Mouse (Mus musculus) heart, embryonic 11.5 days (tissue): Measurements from ENCODE around the gene Usp5. TPM values are rescaled to one million over a fixed set of nuclear protein-coding genes. Genes with fewer than 3 reads are reported as not detected.

Experiments used
- ATAC-seq: fragments of 200-750 bp; cut with Nextera tagmentation; replicated peaks from 2 replicates; pipeline ENCODE4 v1.8.0; 2017; ENCODE audit warnings: moderate library complexity; ENCODE audit not compliant: insufficient number of reproducible peaks, low FRiP score, low TSS enrichment
- H3K27ac ChIP-seq: fragments of 300-500 bp; sonication (generic); 2 replicates; pipeline ENCODE4 v1.5.1; 2014; ENCODE audit warnings: mild to moderate bottlenecking, low read depth, low read length
- H3K27me3 ChIP-seq: fragments of 300-500 bp; sonication (generic); 2 replicates; pipeline ENCODE4 v1.6.1; 2014; ENCODE audit warnings: mild to moderate bottlenecking, low read length, mixed read lengths; ENCODE audit not compliant: control insufficient read depth, insufficient read depth
- H3K36me3 ChIP-seq: fragments of 300-500 bp; sonication (generic); 2 replicates; pipeline ENCODE4 v1.6.1; 2014; ENCODE audit warnings: mild to moderate bottlenecking, low read length, moderate library complexity, mixed read lengths; ENCODE audit not compliant: control insufficient read depth, insufficient read depth
- H3K4me1 ChIP-seq: fragments of 300-500 bp; sonication (generic); 2 replicates; pipeline ENCODE4 v1.6.1; 2014; ENCODE audit warnings: low read length; ENCODE audit not compliant: control insufficient read depth, insufficient read depth
- H3K4me2 ChIP-seq: fragments of 300-500 bp; sonication (generic); 2 replicates; pipeline ENCODE4 v1.6.1; 2014; ENCODE audit warnings: mild to moderate bottlenecking, moderate library complexity
- H3K4me3 ChIP-seq: fragments of 300-500 bp; sonication (generic); 2 replicates; pipeline ENCODE4 v1.5.1; 2014; ENCODE audit warnings: low read depth, low read length
- H3K9ac ChIP-seq: fragments of 300-500 bp; sonication (generic); 2 replicates; pipeline ENCODE4 v1.6.1; 2014; ENCODE audit warnings: mild to moderate bottlenecking, low read depth, low read length, moderate library complexity
- H3K9me3 ChIP-seq: fragments of 300-500 bp; sonication (generic); replicated peaks from 2 replicates; pipeline ENCODE4 v1.6.1; 2016; ENCODE audit warnings: low read length; ENCODE audit not compliant: control insufficient read depth
- WGBS: fragments of 180-500 bp; shearing (Covaris S2); extraction: QIAGEN DNeasy Blood & Tissue Kit; methylation state at CpG from one replicate; pipeline ENCODE4 v1.1.7; 2014; ENCODE audit not compliant: insufficient replicate concordance; 5-methylcytosine and 5-hydroxymethylcytosine counted together
- polyA plus RNA-seq: library from polyadenylated mRNA; unstranded; fragments of >200 nt; fragmentation: Nextera tagmentation; extraction: Ambion mirVana; gene quantifications from 2 replicates; pipeline ENCODE4 v1.2.1, GENCODE M21; 2014

Usp5 gene
- polyA plus RNA-seq, 1 experiment from 2014 or later = 87.3 TPM

GRCm38 (mm10) chr6:124816611-124817010 lies 12.7 kb downstream of the Usp5 start:
- peaks cover 19% of the 10 kb centered on the region for H3K4me1 ChIP-seq
- H3K36me3 ChIP-seq = peaks cover 51% of the 10 kb centered on the region
- no peak overlapping the region for H3K4me2 ChIP-seq
- ATAC-seq = no peak
- H3K9me3 ChIP-seq = no peaks in the 10 kb centered on the region
- WGBS = 92% methylated on average over 4 of the region's 4 CpGs
- no peak overlapping the region for H3K27ac ChIP-seq
- H3K27me3 ChIP-seq = no peaks in the 10 kb centered on the region
- no peak overlapping the region for H3K4me3 ChIP-seq
- no peak overlapping the region for H3K9ac ChIP-seq

- no peak overlapping the region for H3K27ac ChIP-seq
- WGBS = 79% methylated on average over 9 of the region's 9 CpGs
These were observed 14.2 kb downstream of the Usp5 start for GRCm38 (mm10) chr6:124814858-124815774.

GRCm38 (mm10) chr6:124814448-124814847 lies 14.8 kb downstream of the Usp5 start:
- Histone ChIP-seq H3K9ac (no peak overlapping the region; the same call in 1 of the 2 replicates), H3K4me2 (peak overlapping the region; percentile 90), H3K27ac (no peak overlapping the region), H3K4me1 (peaks cover 28% of the 10 kb centered on the region), H3K4me3 (peak overlapping the region; percentile 90), H3K36me3 (peaks cover 40% of the 10 kb centered on the region), H3K27me3 (no peaks in the 10 kb centered on the region), H3K9me3 (no peaks in the 10 kb centered on the region)
- ATAC-seq = 0 out of 2 replicates have a peak, but pooled peaks have one; percentile 16
- 25% methylated on average over 8 of the region's 8 CpGs for WGBS

More at GRCm38 (mm10) chr6:124814858-124815774, 14.2 kb downstream of the Usp5 start:
- H3K4me3 ChIP-seq = no peak overlapping the region
- 0 out of 2 replicates have a peak overlapping the region, but pooled peaks have one; percentile 3 for H3K9ac ChIP-seq
- no peak overlapping the region for H3K4me2 ChIP-seq
- H3K4me1 ChIP-seq = peaks cover 22% of the 10 kb centered on the region
- no peaks in the 10 kb centered on the region for H3K27me3 ChIP-seq
- H3K9me3 ChIP-seq = no peaks in the 10 kb centered on the region
- H3K36me3 ChIP-seq = peaks cover 45% of the 10 kb centered on the region
- no peak for ATAC-seq

GRCm38 (mm10) chr6:124813933-124814332 lies 15.4 kb downstream of the Usp5 start, which contains the start of gene Tpi1:
Gene Tpi1, minus strand, starts transcription at chr6:124814296.
- peak within 1 kb of the TSS; percentile 98 for H3K9ac ChIP-seq
- WGBS = 0% methylated on average over 22 of the region's 22 CpGs
- H3K9me3 ChIP-seq = no peaks in the 10 kb centered on the region
- H3K4me3 ChIP-seq = peak within 1 kb of the TSS; percentile 90
- peak within 1 kb of the TSS; percentile 90 for H3K4me2 ChIP-seq
- peak within 1 kb of the TSS; percentile 98 for H3K27ac ChIP-seq
- H3K4me1 ChIP-seq = peaks cover 28% of the 10 kb centered on the region
- H3K27me3 ChIP-seq = no peaks in the 10 kb centered on the region
- ATAC-seq = peak; percentile 83
- peaks cover 35% of the 10 kb centered on the region for H3K36me3 ChIP-seq

GRCm38 (mm10) chr6:124813496-124813895 lies 15.8 kb downstream of the Usp5 start:
- peaks cover 32% of the 10 kb centered on the region for H3K36me3 ChIP-seq
- H3K9ac ChIP-seq = peak overlapping the region; percentile 98
- peak; percentile 68 for ATAC-seq
- peak overlapping the region; percentile 98 for H3K27ac ChIP-seq
- H3K4me3 ChIP-seq = peak overlapping the region; percentile 90
- H3K4me1 ChIP-seq = peaks cover 28% of the 10 kb centered on the region
- peak overlapping the region; percentile 90 for H3K4me2 ChIP-seq
- WGBS = under 1% methylated on average over 18 of the region's 18 CpGs
- H3K27me3 ChIP-seq = no peaks in the 10 kb centered on the region
- H3K9me3 ChIP-seq = no peaks in the 10 kb centered on the region

- WGBS = 16% methylated on average over 9 of the region's 9 CpGs
- peak overlapping the region; percentile 98 for H3K27ac ChIP-seq
- no peaks in the 10 kb centered on the region for H3K27me3 ChIP-seq
- peaks cover 34% of the 10 kb centered on the region for H3K4me1 ChIP-seq
- no peaks in the 10 kb centered on the region for H3K9me3 ChIP-seq
- ATAC-seq = no peak
- peak overlapping the region; percentile 90 for H3K4me3 ChIP-seq
- peaks cover 32% of the 10 kb centered on the region for H3K36me3 ChIP-seq
- peak overlapping the region; percentile 98 for H3K9ac ChIP-seq
- peak overlapping the region; percentile 90 for H3K4me2 ChIP-seq
These were observed 16.4 kb downstream of the Usp5 start for GRCm38 (mm10) chr6:124812848-124813247.

GRCm38 (mm10) chr6:124811701-124812560 lies 17.4 kb downstream of the Usp5 start:
- Histone ChIP-seq H3K4me2 (peak overlapping the region; percentile 90), H3K9me3 (no peaks in the 10 kb centered on the region), H3K36me3 (peaks cover 25% of the 10 kb centered on the region), H3K4me1 (peaks cover 34% of the 10 kb centered on the region), H3K27ac (peak overlapping the region; percentile 98), H3K27me3 (no peaks in the 10 kb centered on the region), H3K4me3 (peak overlapping the region; percentile 90), H3K9ac (peak overlapping the region; percentile 98)
- no peak for ATAC-seq
- WGBS = 79% methylated on average over 24 of the region's 24 CpGs

GRCm38 (mm10) chr6:124811403-124811665 lies 17.9 kb downstream of the Usp5 start:
- Histone ChIP-seq H3K4me1 (peaks cover 37% of the 10 kb centered on the region), H3K4me2 (no peak overlapping the region), H3K4me3 (no peak overlapping the region)

More at GRCm38 (mm10) chr6:124811403-124811665, 17.9 kb downstream of the Usp5 start:
- H3K27me3 ChIP-seq = no peaks in the 10 kb centered on the region
- no peak overlapping the region for H3K9ac ChIP-seq
- WGBS = 81% methylated on average over 4 of the region's 4 CpGs
- H3K27ac ChIP-seq = no peak overlapping the region
- H3K36me3 ChIP-seq = peaks cover 19% of the 10 kb centered on the region
- no peak for ATAC-seq
- no peaks in the 10 kb centered on the region for H3K9me3 ChIP-seq
